In the genomic region with DNA sequence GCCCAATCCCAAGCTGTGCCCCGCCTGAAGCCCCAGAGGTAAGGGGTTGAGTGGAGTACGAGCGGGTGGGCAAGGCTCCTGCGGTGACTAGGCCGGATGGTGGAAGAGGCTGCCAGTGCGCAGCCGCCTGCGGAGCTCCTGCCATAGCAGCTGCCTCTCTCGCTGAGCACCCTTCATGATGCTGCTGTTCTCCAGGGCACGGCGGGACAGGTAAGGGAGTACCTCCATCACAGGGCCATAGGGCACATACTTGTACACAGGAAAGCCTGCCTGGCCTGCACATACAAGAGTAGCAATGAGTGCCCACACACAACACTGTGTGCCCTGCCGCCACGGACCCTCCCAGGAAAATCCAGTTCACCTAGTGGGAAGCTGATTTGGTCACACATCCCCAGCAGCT, we compare ENCODE assay signal across 24 mouse cellular contexts.
"Had no signal": no experiment of that assay in that cellular context is flagged by ENCODE, and none has a peak within 500 bp of the region (broad histone marks: within the 10 kb centered on the region; RNA-seq: fewer than 3 reads in every experiment).

No protein-coding gene starts in this region.

- H3K4me3 ChIP-seq: layer of hippocampus, adult 2 months; limb, embryonic 10.5 days; limb, embryonic 13.5 days; liver, embryonic 12.5 days; liver, embryonic 15.5 days; lung, embryonic 15.5 days; megakaryocyte, embryonic 14.5 days; midbrain, embryonic 10.5 days; midbrain, embryonic 13.5 days; myocyte; neural tube, embryonic 12.5 days; neural tube, embryonic 15.5 days had no signal

- H3K27ac ChIP-seq: layer of hippocampus, adult 2 months; limb, embryonic 10.5 days; limb, embryonic 13.5 days; liver, embryonic 12.5 days; liver, embryonic 15.5 days; lung, embryonic 15.5 days; midbrain, embryonic 10.5 days; midbrain, embryonic 13.5 days; neural tube, embryonic 12.5 days; neural tube, embryonic 15.5 days; stomach, postnatal 0 days had no signal

- ATAC-seq: intestine, postnatal 0 days; liver, embryonic 12.5 days; midbrain, embryonic 13.5 days; midbrain, embryonic 16.5 days had no signal

- H3K4me2 ChIP-seq: limb, embryonic 13.5 days; liver, embryonic 12.5 days; liver, embryonic 15.5 days; lung, embryonic 15.5 days; midbrain, embryonic 13.5 days; neural tube, embryonic 12.5 days; neural tube, embryonic 15.5 days had no signal

- H3K9ac ChIP-seq: limb, embryonic 13.5 days; liver, embryonic 12.5 days; liver, embryonic 15.5 days; lung, embryonic 15.5 days; midbrain, embryonic 13.5 days; neural tube, embryonic 12.5 days; neural tube, embryonic 15.5 days had no signal

- DNase-seq: kidney, postnatal 14 days; layer of hippocampus, adult 9-11 months; liver; lung, adult 18-20 months; lung, postnatal 10 days; lung, postnatal 36 days; right cerebral cortex, adult 18-20 months; right cerebral cortex, postnatal 14 days; right cerebral cortex, postnatal 4 days had no signal

- H3K9me3 ChIP-seq: limb, embryonic 10.5 days; limb, embryonic 13.5 days; liver, embryonic 12.5 days; liver, embryonic 15.5 days; lung, embryonic 15.5 days; megakaryocyte, embryonic 14.5 days; midbrain, embryonic 10.5 days; midbrain, embryonic 13.5 days; neural tube, embryonic 12.5 days; neural tube, embryonic 15.5 days had no signal

- H3K27me3 ChIP-seq: limb, embryonic 13.5 days; liver, embryonic 12.5 days; liver, embryonic 15.5 days; lung, embryonic 15.5 days; megakaryocyte, embryonic 14.5 days; midbrain, embryonic 13.5 days; neural tube, embryonic 12.5 days; neural tube, embryonic 15.5 days had no signal
